Mouse (Mus musculus) heart, adult 2 months (tissue): ENCODE measurements at regions not wholly inside any gene's neighbourhood (a gene's known extent, or its start where the extent isn't known, plus 50 kb on each side); places are given as distances from the start of the nearest gene placed in this dataset.

Experiments used
- CTCF ChIP-seq: fragments of 200-600 bp; IDR thresholded peaks from 2 replicates; pipeline ENCODE4 v1.8.1; 2022; ENCODE audit warnings: antibody characterized with exemption, mild to moderate bottlenecking, moderate library complexity
- EP300 ChIP-seq: fragments of 200-500 bp; IDR thresholded peaks from 2 replicates; pipeline ENCODE4 v1.6.1; 2011; ENCODE audit warnings: low read depth, low read length, control low read depth; ENCODE audit not compliant: insufficient read depth
- POLR2A ChIP-seq: fragments of 200-500 bp; IDR thresholded peaks from 2 replicates; pipeline ENCODE4 v1.6.1; 2011; ENCODE audit warnings: mild to moderate bottlenecking, low read depth, low read length, control low read depth; ENCODE audit not compliant: insufficient read depth

DNA sequence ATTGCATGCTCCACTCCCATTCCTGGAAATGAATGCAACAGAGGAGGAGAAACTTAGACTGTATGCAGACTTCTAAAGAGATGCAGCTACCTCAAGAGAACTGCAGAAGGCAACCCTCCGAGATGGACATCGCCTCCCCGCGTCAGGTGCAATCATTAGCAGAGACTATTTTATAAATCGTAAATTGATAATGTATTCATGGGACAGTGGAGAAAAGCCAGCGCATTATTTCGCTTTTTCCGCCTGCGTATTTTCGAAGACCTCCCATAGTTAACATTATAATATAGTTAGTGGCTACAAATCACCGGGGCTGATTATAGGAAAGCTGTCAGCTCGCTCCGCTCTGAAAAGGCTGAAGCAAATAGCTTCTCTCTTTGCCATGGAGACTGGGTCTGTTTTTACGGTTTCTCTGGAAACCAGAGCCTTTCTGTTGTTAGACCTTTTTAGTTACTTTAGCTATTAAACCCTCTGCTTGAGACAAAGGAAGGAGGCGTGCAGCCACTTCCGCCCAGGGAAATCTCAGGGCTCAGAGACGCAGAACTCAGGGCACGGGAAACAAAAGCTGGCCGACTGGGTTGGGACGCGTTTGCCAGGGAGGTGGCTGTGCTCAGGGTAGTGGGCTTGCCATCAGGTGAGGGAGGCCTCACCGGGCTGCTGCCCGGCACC, 113.0 kb upstream of the A230072I06Rik start:
- no peak for TF ChIP-seq POLR2A
- TF ChIP-seq EP300, result no peak
- TF ChIP-seq CTCF, result no peak
